Mouse (Mus musculus) CH12.LX (cell line): ENCODE measurements at regions not wholly inside any gene's neighbourhood (a gene's known extent, or its start where the extent isn't known, plus 50 kb on each side); places are given as distances from the start of the nearest gene placed in this dataset.

Experiments used
- DNase-seq: peaks from one replicate; pipeline ENCODE4 v3.0.0-alpha.2; 2013; ENCODE audit errors: extremely low read depth
- H3K27ac ChIP-seq: 2 replicates; pipeline ENCODE4 v1.5.1; 2012; ENCODE audit warnings: low read depth, mild to moderate bottlenecking, control low read depth, moderate library complexity; ENCODE audit not compliant: insufficient read depth
- H3K27me3 ChIP-seq: replicated peaks from 2 replicates; pipeline ENCODE3; 2012; ENCODE audit warnings: inconsistent platforms
- H3K36me3 ChIP-seq, 2 experiments: replicated peaks in 1 of 2; 2 replicates each; pipeline versions ENCODE3 to v1.6.1; 2012; ENCODE audit warnings: inconsistent platforms in 1 of 2, low read length in 1 of 2, mild to moderate bottlenecking in 1 of 2, mixed read lengths in 1 of 2, moderate library complexity in 1 of 2; ENCODE audit not compliant: control insufficient read depth in 1 of 2, insufficient read depth in 1 of 2
- H3K4me1 ChIP-seq, 2 experiments: 2 replicates each; pipeline ENCODE4 v1.6.1; 2012; ENCODE audit warnings: inconsistent platforms in 1 of 2, moderate library complexity in 1 of 2; ENCODE audit not compliant: insufficient read depth in 2 of 2, control insufficient read depth in 1 of 2
- H3K4me2 ChIP-seq: 2 replicates; pipeline ENCODE4 v1.6.1; 2012; ENCODE audit warnings: low read depth, mild to moderate bottlenecking, control low read depth; ENCODE audit not compliant: poor library complexity, insufficient read depth, severe bottlenecking
- H3K4me3 ChIP-seq, 3 experiments: fragments of 150-350 bp in 1 of 3; sonication (generic) in 1 of 3; replicated peaks in 1 of 3; 2 replicates each; pipeline versions ENCODE3 to v1.5.1; 2011 to 2012; ENCODE audit warnings: low read depth in 2 of 3, low read length in 2 of 3, mild to moderate bottlenecking in 2 of 3, moderate library complexity in 2 of 3, control low read depth in 1 of 3, improper control_type of control experiment in 1 of 3, inconsistent platforms in 1 of 3, mixed read lengths in 1 of 3; ENCODE audit not compliant: poor library complexity in 1 of 3
- H3K79me2 ChIP-seq: replicated peaks from 2 replicates; pipeline ENCODE4 v1.6.1; 2012; ENCODE audit warnings: mild to moderate bottlenecking, moderate library complexity; ENCODE audit not compliant: control insufficient read depth, poor library complexity, insufficient read depth, severe bottlenecking; ENCODE audit errors: extremely low read depth
- H3K9ac ChIP-seq: 2 replicates; pipeline ENCODE4 v1.6.1; 2012; ENCODE audit warnings: low read depth, mild to moderate bottlenecking, control low read depth, moderate library complexity; ENCODE audit not compliant: insufficient read depth
- H3K9me3 ChIP-seq: replicated peaks from 2 replicates; pipeline ENCODE3; 2012; ENCODE audit warnings: low read length, inconsistent platforms, mixed read lengths
- BHLHE40 ChIP-seq: IDR thresholded peaks from 2 replicates; pipeline ENCODE4 v1.6.1; 2011; ENCODE audit warnings: mild to moderate bottlenecking, low read depth, low read length, improper control_type of control experiment
- CTCF ChIP-seq, 2 experiments: IDR thresholded peaks in 1 of 2; conservative IDR thresholded peaks in 1 of 2; 2 replicates each; pipeline ENCODE4 v1.5.1; 2011 to 2012; ENCODE audit warnings: low read depth in 2 of 2, low read length in 2 of 2, improper control_type of control experiment in 1 of 2, inconsistent platforms in 1 of 2, mild to moderate bottlenecking in 1 of 2, moderate library complexity in 1 of 2
- EP300 ChIP-seq: IDR thresholded peaks from 2 replicates; pipeline ENCODE4 v1.6.1; 2011; ENCODE audit warnings: low read length, improper control_type of control experiment
- ETS1 ChIP-seq: conservative IDR thresholded peaks from 2 replicates; pipeline ENCODE4 v1.6.1; 2012; ENCODE audit warnings: low read depth, mild to moderate bottlenecking, inconsistent platforms, low read length, improper control_type of control experiment, moderate library complexity
- IRF4 ChIP-seq: IDR thresholded peaks from 2 replicates; pipeline ENCODE4 v1.6.1; 2014; ENCODE audit warnings: low read depth, mild to moderate bottlenecking, inconsistent platforms, low read length, improper control_type of control experiment
- JUN ChIP-seq: IDR thresholded peaks from 2 replicates; pipeline ENCODE4 v1.6.1; 2011; ENCODE audit warnings: low read depth, mild to moderate bottlenecking, low read length, improper control_type of control experiment, moderate library complexity; ENCODE audit not compliant: insufficient read depth
- MAFK ChIP-seq: IDR thresholded peaks from 2 replicates; pipeline ENCODE4 v1.6.1; 2011; ENCODE audit warnings: low read length, improper control_type of control experiment; ENCODE audit not compliant: insufficient replicate concordance
- MAZ ChIP-seq: IDR thresholded peaks from 2 replicates; pipeline ENCODE4 v1.6.1; 2012; ENCODE audit warnings: low read depth, mild to moderate bottlenecking, inconsistent platforms, low read length, improper control_type of control experiment, moderate library complexity
- MEF2A ChIP-seq: IDR thresholded peaks from 2 replicates; pipeline ENCODE4 v1.6.1; 2014; ENCODE audit warnings: low read depth, mild to moderate bottlenecking, inconsistent platforms, low read length, improper control_type of control experiment, borderline replicate concordance
- PAX5 ChIP-seq: IDR thresholded peaks from 2 replicates; pipeline ENCODE4 v1.6.1; 2012; ENCODE audit warnings: low read length, inconsistent platforms, mixed read lengths
- SIN3A ChIP-seq: IDR thresholded peaks from 2 replicates; pipeline ENCODE4 v1.6.1; 2012; ENCODE audit warnings: low read length, improper control_type of control experiment, inconsistent platforms
- dilution Hi-C: fragments of 300-500 bp; cut with MboI; formaldehyde crosslinking; loops from 2 replicates; pipeline ENCODE4 v1.14.3; 2020; ENCODE audit warnings: low sequenced_read_pairs; ENCODE audit not compliant: extremely low pct_unique_long_range_greater_than_20kb, extremely low pct_ligation_motif_present
- in situ Hi-C: fragments of 300-500 bp; cut with MboI; formaldehyde crosslinking; loops from 3 replicates; pipeline ENCODE4 v1.14.3; 2019; ENCODE audit warnings: low sequenced_read_pairs, low pct_ligation_motif_present, low pct_unique_long_range_greater_than_20kb, mixed read lengths

GRCm38 (mm10) chr13:5603905-5604596, 257.2 kb upstream of the Klf6 start:
- no peak overlapping the region for H3K27ac ChIP-seq
- in situ Hi-C loops, result no loop called here

GRCm38 (mm10) chr13:5605418-5605817, 255.9 kb upstream of the Klf6 start:
- no peaks in the 10 kb centered on the region for H3K36me3 ChIP-seq
- H3K4me3 ChIP-seq, result no peak overlapping the region
- H3K79me2 ChIP-seq, result no peaks in the 10 kb centered on the region
- no peaks in the 10 kb centered on the region for H3K27me3 ChIP-seq
- no peak overlapping the region for H3K27ac ChIP-seq
- H3K4me2 ChIP-seq, result no peak overlapping the region
- TF ChIP-seq EP300 (peak; percentile 50; the same call in 1 of the 2 replicates), JUN (no peak), PAX5 (no peak), IRF4 (peak; percentile 70; the same call in 1 of the 2 replicates), MAFK (0 out of 2 replicates have a peak, but pooled peaks have one; percentile 38), ETS1 (peak; percentile 45; the same call in 1 of the 2 replicates)
- TF ChIP-seq, all 38 proteins: peak for 4
- H3K9me3 ChIP-seq, result no peaks in the 10 kb centered on the region
- in situ Hi-C loops, result no loop called here
- dilution Hi-C loops, result no loop called here
- H3K4me1 ChIP-seq, result peaks cover 9 to 35% of the 10 kb centered on the region in 2 experiments; a peak in 3 of 4 replicates
- peak; percentile 29 for DNase-seq
- H3K9ac ChIP-seq, result no peak overlapping the region

More at GRCm38 (mm10) chr13:5603905-5604596, 257.2 kb upstream of the Klf6 start:
- no peaks in the 10 kb centered on the region for H3K27me3 ChIP-seq
- no peaks in the 10 kb centered on the region for H3K36me3 ChIP-seq
- TF ChIP-seq BHLHE40, result 0 out of 2 replicates have a peak, but pooled peaks have one; percentile 29
- no peak for TF ChIP-seq MAZ
- TF ChIP-seq ETS1, result peak; percentile 53
- TF ChIP-seq SIN3A, result no peak
- dilution Hi-C loops, result no loop called here
- H3K9me3 ChIP-seq, result no peaks in the 10 kb centered on the region
- H3K9ac ChIP-seq, result no peak overlapping the region
- H3K4me3 ChIP-seq, result no peak overlapping the region
- H3K4me2 ChIP-seq, result no peak overlapping the region
- DNase-seq, result peak; percentile 29
- H3K79me2 ChIP-seq, result no peaks in the 10 kb centered on the region
- H3K4me1 ChIP-seq, result peaks cover 9 to 35% of the 10 kb centered on the region in 2 experiments; a peak in 3 of 4 replicates

GRCm38 (mm10) chr13:5607462-5607861, 253.8 kb upstream of the Klf6 start:
- in situ Hi-C loops, result no loop called here
- no peak overlapping the region for H3K9ac ChIP-seq
- dilution Hi-C loops, result no loop called here
- no peaks in the 10 kb centered on the region for H3K79me2 ChIP-seq
- TF ChIP-seq CTCF (conservative IDR thresholded peaks at IDR 0.05 in 1 of 2, IDR thresholded peaks at IDR 0.05 in 1 of 2; ENCODE audit: low read depth in 2 of 2, low read length in 2 of 2), result no peak
- TF ChIP-seq MEF2A, result no peak
- no peaks in the 10 kb centered on the region for H3K36me3 ChIP-seq
- no peaks in the 10 kb centered on the region for H3K27me3 ChIP-seq
- no peak overlapping the region for H3K27ac ChIP-seq
- no peaks in the 10 kb centered on the region for H3K9me3 ChIP-seq
- peaks cover 9 to 30% of the 10 kb centered on the region in 2 experiments; a peak in 3 of 4 replicates for H3K4me1 ChIP-seq
- DNase-seq, result no peak
- H3K4me3 ChIP-seq, result no peak overlapping the region
- no peak overlapping the region for H3K4me2 ChIP-seq
